Mouse (Mus musculus): ENCODE measurements around the gene Nkain1. TPM values are rescaled to one million over a fixed set of nuclear protein-coding genes. Genes with fewer than 3 reads are reported as not detected.

The Nkain1 gene
- polyA plus RNA-seq, 1 experiment from 2014 or later, result 4.5 TPM

- Histone ChIP-seq H3K27me3 (replicated peaks; ENCODE audit: low read depth, poor library complexity, severe bottlenecking) (no peaks in the 10 kb centered on the region), H3K4me1 (peaks cover 52% of the 10 kb centered on the region), H3K36me3 (replicated peaks) (peaks cover 2% of the 10 kb centered on the region), H3K4me3 (no peak overlapping the region), H3K27ac (replicated peaks) (peak overlapping the region; percentile 2; the same call in 1 of the 2 replicates), H3K9me3 (no peaks in the 10 kb centered on the region)
- 35% methylated on average over 9 of the region's 9 CpGs for WGBS
- no peak for DNase-seq (ENCODE audit: low spot score)
Measured at GRCm38 (mm10) chr4:130544392-130544791, 29.6 kb downstream of the Nkain1 start.

- peaks cover 10% of the 10 kb centered on the region for H3K36me3 ChIP-seq (replicated peaks)
- H3K27ac ChIP-seq (replicated peaks), result no peak overlapping the region
- H3K4me1 ChIP-seq, result peaks cover 44% of the 10 kb centered on the region
- H3K27me3 ChIP-seq (replicated peaks; ENCODE audit: low read depth, poor library complexity, severe bottlenecking), result no peaks in the 10 kb centered on the region
- no peaks in the 10 kb centered on the region for H3K9me3 ChIP-seq
- DNase-seq (ENCODE audit: low spot score), result no peak
- WGBS, result 87% methylated on average over 4 of the region's 4 CpGs
- no peak overlapping the region for H3K4me3 ChIP-seq
Measured at GRCm38 (mm10) chr4:130543121-130543520, 30.9 kb downstream of the Nkain1 start.

DNA sequence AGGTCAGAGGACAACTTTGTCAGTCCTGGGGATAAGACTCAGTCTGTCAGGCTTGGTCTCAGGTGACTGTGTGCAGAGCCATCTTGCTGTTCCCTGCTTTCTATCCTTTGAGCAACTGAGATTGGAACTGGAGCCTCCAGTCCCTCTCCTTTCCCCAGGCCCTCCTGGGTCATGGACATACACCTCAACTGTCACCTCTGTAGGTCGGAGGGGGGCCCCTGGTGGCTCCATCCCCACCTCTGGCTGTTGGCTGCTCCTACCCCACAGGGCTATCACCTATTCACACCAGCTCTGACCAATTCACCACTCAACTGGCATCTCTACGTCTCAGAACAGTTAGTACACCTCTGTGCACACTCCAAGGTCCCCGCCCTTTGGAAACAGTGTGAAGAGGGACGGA is 33.1 kb downstream of the Nkain1 start:
- Histone ChIP-seq H3K27ac (replicated peaks) (no peak overlapping the region), H3K9me3 (peaks cover under 1% of the 10 kb centered on the region; the same call in 1 of the 2 replicates), H3K27me3 (replicated peaks; ENCODE audit: low read depth, poor library complexity, severe bottlenecking) (no peaks in the 10 kb centered on the region), H3K4me1 (peaks cover 21% of the 10 kb centered on the region), H3K36me3 (replicated peaks) (peaks cover 33% of the 10 kb centered on the region), H3K4me3 (no peak overlapping the region)
- 89% methylated on average over 4 of the region's 4 CpGs for WGBS
- DNase-seq (ENCODE audit: low spot score), result no peak

- no peak for DNase-seq (ENCODE audit: low spot score)
- peaks cover 12% of the 10 kb centered on the region for H3K4me1 ChIP-seq
- H3K4me3 ChIP-seq, result no peak overlapping the region
- WGBS, result 91% methylated on average over 7 of the region's 7 CpGs
- H3K27me3 ChIP-seq (replicated peaks; ENCODE audit: low read depth, poor library complexity, severe bottlenecking), result no peaks in the 10 kb centered on the region
- no peak overlapping the region for H3K27ac ChIP-seq (replicated peaks)
- peaks cover 2% of the 10 kb centered on the region; the same call in 1 of the 2 replicates for H3K9me3 ChIP-seq
- peaks cover 42% of the 10 kb centered on the region for H3K36me3 ChIP-seq (replicated peaks)
Measured at GRCm38 (mm10) chr4:130539706-130540105, 34.3 kb downstream of the Nkain1 start.

GRCm38 (mm10) chr4:130539053-130539452 is 34.9 kb downstream of the Nkain1 start:
- peaks cover 2% of the 10 kb centered on the region; the same call in 1 of the 2 replicates for H3K9me3 ChIP-seq
- peaks cover 6% of the 10 kb centered on the region for H3K4me1 ChIP-seq
- peaks cover 42% of the 10 kb centered on the region for H3K36me3 ChIP-seq (replicated peaks)
- H3K27ac ChIP-seq (replicated peaks), result no peak overlapping the region
- no peak overlapping the region for H3K4me3 ChIP-seq
- DNase-seq (ENCODE audit: low spot score), result no peak
- 91% methylated on average over 8 of the region's 8 CpGs for WGBS
- no peaks in the 10 kb centered on the region for H3K27me3 ChIP-seq (replicated peaks; ENCODE audit: low read depth, poor library complexity, severe bottlenecking)

- Histone ChIP-seq H3K4me3 (no peak overlapping the region), H3K36me3 (replicated peaks) (peaks cover 53% of the 10 kb centered on the region), H3K9me3 (peaks cover 2% of the 10 kb centered on the region; the same call in 1 of the 2 replicates), H3K4me1 (no peaks in the 10 kb centered on the region), H3K27ac (replicated peaks) (no peak overlapping the region), H3K27me3 (replicated peaks; ENCODE audit: low read depth, poor library complexity, severe bottlenecking) (no peaks in the 10 kb centered on the region)
- 97% methylated on average over 7 of the region's 7 CpGs for WGBS
- no peak for DNase-seq (ENCODE audit: low spot score)
Measured at GRCm38 (mm10) chr4:130537371-130537770, 36.6 kb downstream of the Nkain1 start.

- WGBS, result 71% methylated on average over 1 of the region's 1 CpGs
- Histone ChIP-seq H3K36me3 (replicated peaks) (peaks cover 67% of the 10 kb centered on the region), H3K4me1 (peaks cover 8% of the 10 kb centered on the region)
Measured at GRCm38 (mm10) chr4:130535789-130536188, 38.2 kb downstream of the Nkain1 start.

DNA sequence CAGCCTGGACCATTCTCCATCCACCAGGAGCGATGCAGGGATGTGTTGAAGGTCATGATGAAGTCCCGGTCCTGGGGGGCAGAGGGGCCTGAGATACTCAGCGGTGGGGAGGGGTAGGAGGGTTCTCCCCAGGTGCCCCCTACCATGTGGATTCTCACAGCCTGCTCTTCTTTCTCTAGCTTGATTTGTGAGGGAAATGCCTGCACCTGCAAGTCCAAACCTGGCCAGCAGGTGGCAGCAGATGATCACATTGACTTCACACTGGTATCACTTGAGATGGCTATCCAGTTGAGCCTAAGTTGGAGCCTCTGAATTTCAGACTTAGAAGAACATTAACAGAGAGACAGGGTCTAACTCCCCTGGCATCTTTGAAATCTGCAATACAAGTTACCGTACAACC is 40.0 kb downstream of the Nkain1 start:
- WGBS, result 47% methylated on average over 4 of the region's 4 CpGs
- H3K9me3 ChIP-seq, result peaks cover 2% of the 10 kb centered on the region; the same call in 1 of the 2 replicates
- H3K27me3 ChIP-seq (replicated peaks; ENCODE audit: low read depth, poor library complexity, severe bottlenecking), result no peaks in the 10 kb centered on the region
- H3K27ac ChIP-seq (replicated peaks), result no peak overlapping the region
- H3K4me3 ChIP-seq, result no peak overlapping the region
- peaks cover 83% of the 10 kb centered on the region for H3K36me3 ChIP-seq (replicated peaks)
- peak; percentile 87 for DNase-seq (ENCODE audit: low spot score)
- H3K4me1 ChIP-seq, result peaks cover 8% of the 10 kb centered on the region

More at GRCm38 (mm10) chr4:130535789-130536188, 38.2 kb downstream of the Nkain1 start:
- no peak for DNase-seq (ENCODE audit: low spot score)
- Histone ChIP-seq H3K4me3 (no peak overlapping the region), H3K27ac (replicated peaks) (no peak overlapping the region), H3K9me3 (peaks cover 2% of the 10 kb centered on the region; the same call in 1 of the 2 replicates), H3K27me3 (replicated peaks; ENCODE audit: low read depth, poor library complexity, severe bottlenecking) (no peaks in the 10 kb centered on the region)

GRCm38 (mm10) chr4:130532347-130532746 is 41.6 kb downstream of the Nkain1 start:
- Histone ChIP-seq H3K4me1 (peaks cover 8% of the 10 kb centered on the region), H3K9me3 (peaks cover 2% of the 10 kb centered on the region; the same call in 1 of the 2 replicates), H3K27me3 (replicated peaks; ENCODE audit: low read depth, poor library complexity, severe bottlenecking) (no peaks in the 10 kb centered on the region), H3K36me3 (replicated peaks) (peaks cover 70% of the 10 kb centered on the region), H3K27ac (replicated peaks) (no peak overlapping the region), H3K4me3 (no peak overlapping the region)
- peak; percentile 51 for DNase-seq (ENCODE audit: low spot score)
- WGBS, result 62% methylated on average over 6 of the region's 6 CpGs

GRCm38 (mm10) chr4:130531645-130532280 is 42.2 kb downstream of the Nkain1 start:
- Histone ChIP-seq H3K27ac (replicated peaks) (no peak overlapping the region), H3K4me3 (no peak overlapping the region; the same call in 1 of the 2 replicates), H3K36me3 (replicated peaks) (peaks cover 64% of the 10 kb centered on the region), H3K4me1 (peaks cover 8% of the 10 kb centered on the region), H3K9me3 (peaks cover 2% of the 10 kb centered on the region; the same call in 1 of the 2 replicates), H3K27me3 (replicated peaks; ENCODE audit: low read depth, poor library complexity, severe bottlenecking) (no peaks in the 10 kb centered on the region)
- DNase-seq (ENCODE audit: low spot score), result peak; percentile 79
- WGBS, result 28% methylated on average over 28 of the region's 28 CpGs

DNA sequence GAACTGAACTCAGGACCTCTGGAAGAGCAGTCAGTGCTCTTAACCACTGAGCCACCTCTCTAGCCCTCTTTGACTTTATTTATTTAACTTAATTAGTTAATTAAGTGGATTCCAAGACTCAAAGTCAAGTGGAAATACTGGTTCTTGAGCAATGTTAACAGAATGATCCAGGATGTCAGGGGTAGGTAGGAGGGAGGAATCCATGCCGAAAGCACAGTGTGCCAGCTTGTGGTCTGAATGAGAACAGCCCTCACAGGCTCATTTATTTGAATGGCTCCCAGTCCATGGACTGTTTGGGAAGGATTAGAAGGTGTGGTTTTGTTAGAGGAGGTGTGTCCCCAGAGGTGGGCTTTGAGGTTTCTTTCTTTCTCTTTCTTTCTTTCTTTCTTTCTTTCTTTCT is 46.2 kb downstream of the Nkain1 start:
- no peak for DNase-seq (ENCODE audit: low spot score)

GRCm38 (mm10) chr4:130525041-130525440 is 48.9 kb downstream of the Nkain1 start:
- no peak for DNase-seq (ENCODE audit: low spot score)
- no peak overlapping the region for H3K27ac ChIP-seq (replicated peaks)
- H3K27me3 ChIP-seq (replicated peaks; ENCODE audit: low read depth, poor library complexity, severe bottlenecking), result 0 out of 2 replicates have a peak, but pooled peaks cover 8% of the 10 kb centered on the region
- peaks cover 8% of the 10 kb centered on the region for H3K4me1 ChIP-seq
- H3K9me3 ChIP-seq, result no peaks in the 10 kb centered on the region
- peaks cover 14% of the 10 kb centered on the region for H3K36me3 ChIP-seq (replicated peaks)
- no peak overlapping the region for H3K4me3 ChIP-seq
- WGBS, result 66% methylated on average over 1 of the region's 1 CpGs

More for the DNA sequence above, 46.2 kb downstream of the Nkain1 start:
- Histone ChIP-seq H3K36me3 (replicated peaks) (peaks cover 38% of the 10 kb centered on the region), H3K27ac (replicated peaks) (no peak overlapping the region), H3K4me3 (no peak overlapping the region), H3K9me3 (no peaks in the 10 kb centered on the region), H3K27me3 (replicated peaks; ENCODE audit: low read depth, poor library complexity, severe bottlenecking) (no peaks in the 10 kb centered on the region), H3K4me1 (peaks cover 8% of the 10 kb centered on the region)
- 91% methylated on average over 1 of the region's 1 CpGs for WGBS

GRCm38 (mm10) chr4:130521466-130521865 is 52.5 kb downstream of the Nkain1 start:
- no peaks in the 10 kb centered on the region for H3K9me3 ChIP-seq
- 91% methylated on average over 6 of the region's 6 CpGs for WGBS
- H3K27ac ChIP-seq (replicated peaks), result no peak overlapping the region
- H3K27me3 ChIP-seq (replicated peaks; ENCODE audit: low read depth, poor library complexity, severe bottlenecking), result 0 out of 2 replicates have a peak, but pooled peaks cover 8% of the 10 kb centered on the region
- peaks cover 14% of the 10 kb centered on the region for H3K4me1 ChIP-seq
- no peak for DNase-seq (ENCODE audit: low spot score)
- no peaks in the 10 kb centered on the region for H3K36me3 ChIP-seq (replicated peaks)
- H3K4me3 ChIP-seq, result no peak overlapping the region
